Mouse (Mus musculus) layer of hippocampus, adult 2 months (tissue): Measurements from ENCODE around the gene Tnrc18. TPM values are rescaled to one million over a fixed set of nuclear protein-coding genes. Genes with fewer than 3 reads are reported as not detected.
A peak's percentile ranks its signal among the peaks of the same experiment; 100 is the strongest.

Source experiments
- DNase-seq, 2 experiments: peaks; one replicate each; pipeline ENCODE4 v3.0.0; 2022; ENCODE audit warnings: low spot score in 2 of 2
- H3K27ac ChIP-seq: fragments of 200-600 bp; 2 replicates; pipeline ENCODE4 v1.8.1; 2022
- H3K4me3 ChIP-seq: fragments of 200-600 bp; 2 replicates; pipeline ENCODE4 v1.8.1; 2022; ENCODE audit warnings: mild to moderate bottlenecking
- CTCF ChIP-seq: fragments of 200-600 bp; conservative IDR thresholded peaks from 2 replicates; pipeline ENCODE4 v1.8.1; 2022; ENCODE audit warnings: antibody characterized with exemption, mild to moderate bottlenecking, moderate library complexity
- long read RNA-seq, 2 experiments: library from polyadenylated mRNA; stranded (forward); transcript quantifications; one replicate each; pipeline ENCODE4 v2.0.0; 2021; ENCODE audit warnings: borderline mapping rate in 2 of 2
- total RNA-seq, 2 experiments: library from RNA; stranded (reverse); gene quantifications; 2 replicates each; pipeline ENCODE4 v1.2.3; 2021

Gene Tnrc18
- 100 to 1,000 TPM; 142 to 143 TPM for total RNA-seq
- long read RNA-seq, experiment 1, partial matches to known transcripts, result 3 of 14 reads
- long read RNA-seq, experiment 1, other reads (novel, unspliced or antisense), result 11 of 14 reads
- long read RNA-seq, experiment 2, partial matches to known transcripts, result 1 of 10 reads
- long read RNA-seq, experiment 2, other reads (novel, unspliced or antisense), result 9 of 10 reads

GRCm38 (mm10) chr5:142817524-142818434 is at the start of gene Tnrc18:
TSS of gene Tnrc18 (minus strand) at chr5:142817662.
- DNase-seq, result peak; percentile 99 to 100
- Histone ChIP-seq H3K4me3 (peak within 1 kb of the TSS; percentile 99), H3K27ac (peak within 1 kb of the TSS; percentile 100)
- no peak for TF ChIP-seq CTCF

DNA sequence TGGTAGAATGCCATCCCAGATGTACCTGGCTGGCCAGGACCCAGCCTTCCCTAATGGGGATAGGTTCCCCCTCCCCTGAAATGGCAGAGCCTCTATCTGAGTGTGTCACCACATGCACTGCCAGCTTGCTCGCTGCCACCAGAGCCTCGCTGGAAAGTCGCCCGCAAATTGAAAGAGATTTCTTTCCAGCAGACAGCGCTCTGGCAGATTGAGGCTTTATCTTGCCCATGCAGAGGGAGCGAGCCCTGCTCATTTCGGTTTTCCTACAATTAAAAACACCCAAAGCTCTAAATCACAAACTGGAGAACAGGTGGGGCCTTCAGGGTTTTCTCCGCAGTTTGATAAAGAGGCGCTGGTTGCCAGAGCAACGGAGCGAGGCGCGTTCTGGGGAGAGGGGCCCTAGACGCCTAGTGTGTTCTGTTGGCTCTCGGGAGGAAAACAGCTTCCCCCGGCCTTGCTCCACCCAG is 40.3 kb upstream of the Tnrc18 start:
- Histone ChIP-seq H3K27ac (peak overlapping the region; percentile 81), H3K4me3 (no peak overlapping the region)
- peak; percentile 81 to 87 for DNase-seq
- peak; percentile 25 for TF ChIP-seq CTCF

GRCm38 (mm10) chr5:142856408-142856807 is 38.9 kb upstream of the Tnrc18 start:
- no peak overlapping the region for H3K4me3 ChIP-seq
- H3K27ac ChIP-seq, result no peak overlapping the region
- TF ChIP-seq CTCF, result peak; percentile 63
- DNase-seq, result no peak

DNA sequence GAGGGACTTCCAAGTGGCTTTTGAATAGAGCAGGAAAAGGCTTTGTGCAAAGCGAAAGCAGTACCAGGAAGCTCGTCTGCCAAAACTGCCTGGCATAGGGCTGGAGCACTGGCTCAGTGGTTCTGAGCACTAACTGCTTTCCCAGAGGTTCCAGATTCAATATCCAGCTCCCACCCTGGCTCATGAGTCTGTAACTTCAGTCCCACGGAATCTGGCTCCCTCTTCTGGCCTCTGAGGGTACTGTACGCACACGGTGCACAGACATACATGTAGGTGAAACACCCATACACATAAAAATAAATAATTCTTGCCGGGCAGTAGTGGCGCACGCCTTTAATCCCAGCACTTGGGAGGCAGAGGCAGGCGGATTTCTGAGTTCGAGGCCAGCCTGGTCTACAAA is 37.4 kb upstream of the Tnrc18 start:
- peak; percentile 80 for TF ChIP-seq CTCF
- Histone ChIP-seq H3K27ac (no peak overlapping the region), H3K4me3 (no peak overlapping the region)
- peak; percentile 42 to 62 for DNase-seq

- Histone ChIP-seq H3K4me3 (no peak overlapping the region), H3K27ac (no peak overlapping the region)
- no peak for TF ChIP-seq CTCF
- no peak for DNase-seq
Measured at GRCm38 (mm10) chr5:142853585-142853984, 36.1 kb upstream of the Tnrc18 start.

GRCm38 (mm10) chr5:142851681-142852049 is 34.2 kb upstream of the Tnrc18 start:
- no peak for TF ChIP-seq CTCF
- no peak for DNase-seq
- Histone ChIP-seq H3K4me3 (no peak overlapping the region), H3K27ac (no peak overlapping the region)

DNA sequence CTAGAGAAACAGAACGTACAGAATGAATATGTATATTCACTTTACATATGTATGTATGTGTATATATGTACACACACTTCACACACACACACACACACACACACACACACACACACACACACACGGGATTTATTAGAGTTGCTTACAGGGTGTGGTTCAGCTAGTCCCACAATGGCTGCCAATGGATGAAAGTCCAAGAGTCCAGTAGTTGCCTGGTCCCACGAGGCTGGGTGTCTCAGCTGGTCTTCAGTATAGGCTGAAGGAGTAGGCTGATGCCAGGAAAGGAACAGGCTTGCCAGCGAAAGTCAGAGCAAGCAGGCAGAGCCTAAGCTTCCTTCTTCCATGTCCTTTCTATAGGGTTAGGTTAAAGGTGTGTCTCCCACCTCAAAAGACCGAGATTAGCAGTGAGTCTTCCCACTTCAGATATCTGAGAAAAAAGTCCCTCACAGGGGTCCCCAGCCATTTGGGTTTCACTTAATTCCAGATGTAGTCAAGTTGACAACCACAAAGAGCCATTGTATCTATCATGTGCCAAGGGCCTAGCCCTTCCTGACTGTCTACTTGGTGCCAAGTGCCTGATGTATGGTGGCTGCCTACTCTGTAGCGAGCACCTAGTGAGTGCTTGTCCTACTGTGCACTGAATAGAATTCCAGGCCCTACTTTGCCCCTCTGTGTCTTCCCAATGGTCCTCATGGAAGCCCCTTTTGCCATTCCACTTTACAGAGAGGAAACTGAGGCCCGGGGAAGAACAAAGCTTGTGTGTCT is 33.6 kb upstream of the Tnrc18 start:
- Histone ChIP-seq H3K4me3 (no peak overlapping the region), H3K27ac (no peak overlapping the region)
- TF ChIP-seq CTCF, result no peak
- no peak for DNase-seq

DNA sequence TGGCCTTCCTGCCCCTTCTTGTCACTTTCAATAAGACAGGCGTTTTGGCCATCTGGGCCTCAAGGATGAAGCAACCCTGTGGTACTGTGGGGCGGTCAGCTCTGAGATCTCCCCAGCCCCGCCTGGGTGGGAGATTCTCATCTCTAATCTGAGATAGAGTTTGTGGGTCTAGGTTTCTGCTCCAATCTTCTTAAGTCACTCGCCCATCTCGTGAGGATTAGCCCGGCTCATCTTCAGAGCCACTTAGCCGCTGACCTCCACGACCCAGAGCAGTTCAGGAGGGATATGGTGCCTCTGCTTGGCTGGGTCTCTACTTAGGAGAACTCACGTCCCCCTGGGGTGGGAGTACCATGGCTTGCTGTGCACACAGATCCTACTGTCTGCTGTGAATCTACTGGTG is 33.0 kb upstream of the Tnrc18 start:
- Histone ChIP-seq H3K4me3 (no peak overlapping the region), H3K27ac (no peak overlapping the region)
- no peak for TF ChIP-seq CTCF
- no peak for DNase-seq

- no peak for TF ChIP-seq CTCF
Measured at GRCm38 (mm10) chr5:142848911-142849310, 31.4 kb upstream of the Tnrc18 start.

GRCm38 (mm10) chr5:142848149-142848548 is 30.7 kb upstream of the Tnrc18 start:
- no peak for TF ChIP-seq CTCF
- Histone ChIP-seq H3K4me3 (no peak overlapping the region), H3K27ac (no peak overlapping the region)
- DNase-seq, result no peak

More at GRCm38 (mm10) chr5:142848911-142849310, 31.4 kb upstream of the Tnrc18 start:
- Histone ChIP-seq H3K4me3 (no peak overlapping the region), H3K27ac (no peak overlapping the region)
- no peak for DNase-seq

GRCm38 (mm10) chr5:142844467-142844866 is 27.0 kb upstream of the Tnrc18 start:
- TF ChIP-seq CTCF, result peak; percentile 70
- Histone ChIP-seq H3K27ac (no peak overlapping the region), H3K4me3 (no peak overlapping the region)
- no peak for DNase-seq

GRCm38 (mm10) chr5:142842137-142842642 is 24.7 kb upstream of the Tnrc18 start:
- no peak overlapping the region for H3K27ac ChIP-seq
- TF ChIP-seq CTCF, result peak; percentile 74
- DNase-seq, result no peak
- no peak overlapping the region for H3K4me3 ChIP-seq
